Mouse (Mus musculus) heart, embryonic 12.5 days (tissue): ENCODE results near the gene Cd247. TPM values are rescaled to one million over a fixed set of nuclear protein-coding genes. Genes with fewer than 3 reads are reported as not detected.

Experiments used
- ATAC-seq: fragments of 200-750 bp; cut with Nextera tagmentation; 2 replicates; pipeline ENCODE4 v1.8.0; 2017; ENCODE audit warnings: moderate TSS enrichment, moderate library complexity; ENCODE audit not compliant: insufficient number of reproducible peaks, low FRiP score
- H3K27ac ChIP-seq: fragments of 300-500 bp; sonication (generic); 2 replicates; pipeline ENCODE4 v1.5.1; 2016; ENCODE audit warnings: mild to moderate bottlenecking, moderate library complexity; ENCODE audit not compliant: poor library complexity, severe bottlenecking
- H3K27me3 ChIP-seq: fragments of 300-500 bp; sonication (generic); replicated peaks from 2 replicates; pipeline ENCODE4 v1.6.1; 2016; ENCODE audit warnings: mild to moderate bottlenecking, moderate library complexity
- H3K36me3 ChIP-seq: fragments of 300-500 bp; sonication (generic); 2 replicates; pipeline ENCODE4 v1.6.1; 2016; ENCODE audit warnings: mild to moderate bottlenecking, moderate library complexity
- H3K4me1 ChIP-seq: fragments of 300-500 bp; sonication (generic); replicated peaks from 2 replicates; pipeline ENCODE4 v1.6.1; 2016; ENCODE audit warnings: mild to moderate bottlenecking
- H3K4me2 ChIP-seq: fragments of 300-500 bp; sonication (generic); 2 replicates; pipeline ENCODE4 v1.6.1; 2016; ENCODE audit warnings: mild to moderate bottlenecking, moderate library complexity
- H3K4me3 ChIP-seq: fragments of 300-500 bp; sonication (generic); 2 replicates; pipeline ENCODE4 v1.5.1; 2016; ENCODE audit warnings: mild to moderate bottlenecking
- H3K9ac ChIP-seq: fragments of 300-500 bp; sonication (generic); 2 replicates; pipeline ENCODE4 v1.6.1; 2016; ENCODE audit warnings: mild to moderate bottlenecking, moderate library complexity
- H3K9me3 ChIP-seq: fragments of 300-500 bp; sonication (generic); replicated peaks from 2 replicates; pipeline ENCODE4 v1.6.1; 2016; ENCODE audit warnings: mild to moderate bottlenecking, moderate library complexity
- WGBS: fragments of 180-500 bp; shearing (Covaris S2); methylation state at CpG from one replicate; pipeline ENCODE4 v1.1.7; 2016; 5-methylcytosine and 5-hydroxymethylcytosine counted together
- polyA plus RNA-seq: library from polyadenylated mRNA; unstranded; fragments of >200 nt; fragmentation: Nextera tagmentation; extraction: Ambion mirVana; gene quantifications from 2 replicates; pipeline ENCODE4 v1.2.1, GENCODE M21; 2016

Gene Cd247
- polyA plus RNA-seq, 1 experiment from 2014 or later, result 0.38 TPM

DNA sequence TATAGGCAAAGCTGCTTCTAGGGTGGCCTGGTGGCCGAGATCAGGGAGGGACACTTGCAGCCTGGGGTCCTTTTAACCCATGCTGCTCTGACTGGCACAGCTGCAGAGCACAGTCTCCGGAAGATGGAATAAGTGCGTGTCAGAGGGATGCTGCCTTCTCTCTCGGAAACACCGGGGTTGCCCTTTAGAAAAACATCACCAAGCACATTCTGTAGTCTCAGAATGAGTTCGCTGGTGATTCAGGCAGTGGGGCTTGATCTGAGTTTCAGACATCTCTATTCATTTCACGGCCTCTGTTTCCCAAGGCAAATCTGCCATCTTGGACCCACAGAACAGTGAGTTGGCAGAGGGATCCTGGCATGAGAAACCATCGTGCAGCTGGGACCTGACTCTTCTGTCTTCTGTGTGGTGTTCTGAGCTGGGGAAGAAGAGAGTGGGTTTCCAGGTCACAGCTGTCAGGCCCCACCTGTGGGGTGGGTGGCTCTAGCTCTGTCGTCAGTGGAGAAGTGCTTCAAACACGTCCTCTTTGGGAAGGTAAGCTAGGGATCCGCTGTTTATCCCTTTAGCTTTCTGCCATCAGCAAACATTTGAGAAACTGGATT is 13.3 kb downstream of the Cd247 start:
- Histone ChIP-seq H3K27me3 (no peaks in the 10 kb centered on the region), H3K4me2 (no peak overlapping the region), H3K27ac (no peak overlapping the region), H3K9ac (no peak overlapping the region), H3K9me3 (no peaks in the 10 kb centered on the region; the same call in 1 of the 2 replicates), H3K4me3 (no peak overlapping the region), H3K36me3 (no peaks in the 10 kb centered on the region), H3K4me1 (no peaks in the 10 kb centered on the region)
- ATAC-seq, result no peak
- WGBS, result 72% methylated on average over 11 of the region's 11 CpGs

GRCm38 (mm10) chr1:165803107-165803506 is 14.6 kb downstream of the Cd247 start:
- no peaks in the 10 kb centered on the region; the same call in 1 of the 2 replicates for H3K9me3 ChIP-seq
- no peak overlapping the region for H3K4me2 ChIP-seq
- H3K27ac ChIP-seq, result no peak overlapping the region
- no peaks in the 10 kb centered on the region for H3K4me1 ChIP-seq
- ATAC-seq, result no peak
- H3K27me3 ChIP-seq, result 0 out of 2 replicates have a peak, but pooled peaks cover 4% of the 10 kb centered on the region
- 80% methylated on average over 5 of the region's 5 CpGs for WGBS
- no peak overlapping the region for H3K9ac ChIP-seq
- H3K4me3 ChIP-seq, result no peak overlapping the region
- no peaks in the 10 kb centered on the region for H3K36me3 ChIP-seq

GRCm38 (mm10) chr1:165804133-165804532 is 15.7 kb downstream of the Cd247 start:
- Histone ChIP-seq H3K4me1 (no peaks in the 10 kb centered on the region), H3K9ac (no peak overlapping the region), H3K4me3 (no peak overlapping the region), H3K4me2 (no peak overlapping the region), H3K27me3 (0 out of 2 replicates have a peak, but pooled peaks cover 4% of the 10 kb centered on the region), H3K36me3 (no peaks in the 10 kb centered on the region), H3K9me3 (no peaks in the 10 kb centered on the region; the same call in 1 of the 2 replicates), H3K27ac (no peak overlapping the region)
- WGBS, result 81% methylated on average over 4 of the region's 4 CpGs
- no peak for ATAC-seq

- ATAC-seq, result no peak
- 74% methylated on average over 2 of the region's 2 CpGs for WGBS
- H3K9ac ChIP-seq, result no peak overlapping the region
- H3K27me3 ChIP-seq, result peaks cover 4% of the 10 kb centered on the region; the same call in 1 of the 2 replicates
- H3K4me2 ChIP-seq, result no peak overlapping the region
- no peaks in the 10 kb centered on the region for H3K36me3 ChIP-seq
- peaks cover 6% of the 10 kb centered on the region; the same call in 1 of the 2 replicates for H3K4me1 ChIP-seq
- H3K9me3 ChIP-seq, result no peaks in the 10 kb centered on the region
- H3K27ac ChIP-seq, result no peak overlapping the region
- no peak overlapping the region for H3K4me3 ChIP-seq
Measured at GRCm38 (mm10) chr1:165810633-165811032, 22.2 kb downstream of the Cd247 start.

GRCm38 (mm10) chr1:165811170-165811569 is 22.7 kb downstream of the Cd247 start:
- H3K4me3 ChIP-seq, result no peak overlapping the region
- H3K27me3 ChIP-seq, result peaks cover 4% of the 10 kb centered on the region; the same call in 1 of the 2 replicates
- H3K27ac ChIP-seq, result no peak overlapping the region
- H3K9me3 ChIP-seq, result no peaks in the 10 kb centered on the region
- H3K4me2 ChIP-seq, result no peak overlapping the region
- 64% methylated on average over 5 of the region's 5 CpGs for WGBS
- no peak overlapping the region for H3K9ac ChIP-seq
- ATAC-seq, result no peak
- no peaks in the 10 kb centered on the region for H3K36me3 ChIP-seq
- peaks cover 6% of the 10 kb centered on the region; the same call in 1 of the 2 replicates for H3K4me1 ChIP-seq

GRCm38 (mm10) chr1:165812775-165813174 is 24.3 kb downstream of the Cd247 start:
- Histone ChIP-seq H3K4me3 (no peak overlapping the region), H3K9me3 (no peaks in the 10 kb centered on the region), H3K4me2 (no peak overlapping the region), H3K9ac (no peak overlapping the region), H3K36me3 (no peaks in the 10 kb centered on the region), H3K4me1 (peaks cover 16% of the 10 kb centered on the region), H3K27ac (no peak overlapping the region), H3K27me3 (peaks cover 11% of the 10 kb centered on the region; the same call in 1 of the 2 replicates)
- ATAC-seq, result no peak
- 77% methylated on average over 3 of the region's 3 CpGs for whole genome bisulfite sequencing

DNA sequence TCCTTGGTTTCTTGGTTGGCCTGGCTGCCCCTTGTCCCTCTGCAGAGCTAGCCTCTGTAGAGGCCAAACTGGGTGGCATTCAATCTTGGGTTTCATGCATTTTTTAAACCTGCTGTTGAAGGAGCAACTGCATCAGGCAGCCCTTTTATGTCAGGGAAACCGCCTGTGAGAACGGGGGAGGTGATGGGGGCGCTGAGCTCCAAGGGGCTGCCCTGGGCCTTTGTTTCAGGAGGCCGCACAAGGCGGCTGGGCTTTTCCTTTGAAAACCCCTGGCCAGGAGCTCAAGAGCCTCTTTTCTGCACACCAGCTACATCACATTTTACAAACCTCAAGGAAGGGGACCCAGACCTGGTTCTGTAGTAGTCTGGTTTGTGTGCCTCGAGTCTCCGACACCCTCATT is 25.6 kb downstream of the Cd247 start:
- Histone ChIP-seq H3K4me1 (peaks cover 29% of the 10 kb centered on the region), H3K4me3 (no peak overlapping the region), H3K36me3 (no peaks in the 10 kb centered on the region), H3K9ac (no peak overlapping the region), H3K27me3 (peaks cover 11% of the 10 kb centered on the region; the same call in 1 of the 2 replicates), H3K27ac (no peak overlapping the region), H3K4me2 (peak overlapping the region; percentile 8; the same call in 1 of the 2 replicates), H3K9me3 (no peaks in the 10 kb centered on the region)
- no peak for ATAC-seq
- 35% methylated on average over 7 of the region's 7 CpGs for WGBS

DNA sequence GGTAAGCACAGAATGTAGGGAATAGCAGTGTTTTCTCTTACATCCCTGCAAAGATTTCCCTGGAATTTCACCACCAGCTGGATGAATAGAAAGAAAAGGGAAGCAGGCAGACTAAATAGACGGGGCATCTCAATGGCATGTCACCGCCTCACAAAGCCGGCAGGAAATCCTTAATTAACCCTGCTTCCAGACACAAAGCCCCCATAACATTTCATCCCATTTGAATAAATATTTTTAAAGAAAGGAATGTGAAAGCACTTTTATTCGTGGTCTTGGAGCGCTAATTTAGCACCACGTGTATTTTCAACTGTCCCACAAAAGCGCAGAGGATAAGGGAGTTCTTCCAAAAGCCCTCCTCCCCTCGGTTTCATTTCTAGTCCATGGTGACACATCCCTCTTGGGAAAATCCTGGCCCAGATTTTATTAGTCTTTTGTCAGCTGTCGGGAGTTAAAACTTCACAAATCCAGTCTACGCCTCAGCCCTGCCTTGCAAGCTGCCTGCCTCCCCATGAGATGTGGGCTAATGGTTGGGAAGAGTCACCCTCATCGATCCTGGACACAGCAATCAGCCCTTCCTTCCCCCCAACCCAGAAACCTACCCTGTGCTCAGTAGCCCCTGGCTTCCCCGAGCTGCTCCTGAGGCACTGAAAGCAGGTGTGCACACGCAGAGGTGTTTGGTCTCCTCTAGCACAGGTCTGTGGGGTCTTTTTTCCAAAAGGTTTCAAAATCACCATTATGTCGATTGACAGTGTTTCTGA is 26.2 kb downstream of the Cd247 start:
- 49% methylated on average over 14 of the region's 14 CpGs for WGBS
- no peak overlapping the region for H3K27ac ChIP-seq

GRCm38 (mm10) chr1:165816391-165816790 is 27.9 kb downstream of the Cd247 start:
- Histone ChIP-seq H3K9ac (no peak overlapping the region), H3K4me1 (peaks cover 29% of the 10 kb centered on the region), H3K9me3 (no peaks in the 10 kb centered on the region), H3K27ac (no peak overlapping the region), H3K36me3 (no peaks in the 10 kb centered on the region), H3K4me3 (no peak overlapping the region), H3K4me2 (no peak overlapping the region), H3K27me3 (peaks cover 11% of the 10 kb centered on the region; the same call in 1 of the 2 replicates)
- ATAC-seq, result no peak
- WGBS, result 86% methylated on average over 9 of the region's 9 CpGs

More for the DNA sequence above, 26.2 kb downstream of the Cd247 start:
- no peaks in the 10 kb centered on the region for H3K9me3 ChIP-seq
- peaks cover 11% of the 10 kb centered on the region; the same call in 1 of the 2 replicates for H3K27me3 ChIP-seq
- peaks cover 29% of the 10 kb centered on the region for H3K4me1 ChIP-seq
- no peak for ATAC-seq
- H3K36me3 ChIP-seq, result no peaks in the 10 kb centered on the region
- H3K4me2 ChIP-seq, result peak overlapping the region; percentile 8
- H3K9ac ChIP-seq, result no peak overlapping the region
- no peak overlapping the region for H3K4me3 ChIP-seq

- no peak for ATAC-seq
- H3K36me3 ChIP-seq, result no peaks in the 10 kb centered on the region
- peaks cover 29% of the 10 kb centered on the region for H3K4me1 ChIP-seq
- H3K4me2 ChIP-seq, result no peak overlapping the region
- no peak overlapping the region for H3K4me3 ChIP-seq
- no peak overlapping the region for H3K9ac ChIP-seq
- no peaks in the 10 kb centered on the region for H3K9me3 ChIP-seq
- no peak overlapping the region for H3K27ac ChIP-seq
- 46% methylated on average over 9 of the region's 9 CpGs for WGBS
- peaks cover 11% of the 10 kb centered on the region; the same call in 1 of the 2 replicates for H3K27me3 ChIP-seq
Measured at GRCm38 (mm10) chr1:165817264-165817663, 28.8 kb downstream of the Cd247 start.

GRCm38 (mm10) chr1:165818145-165818860 is 29.8 kb downstream of the Cd247 start:
- no peaks in the 10 kb centered on the region for H3K9me3 ChIP-seq
- 23% methylated on average over 8 of the region's 8 CpGs for WGBS
- peak overlapping the region; percentile 23; the same call in 1 of the 2 replicates for H3K4me2 ChIP-seq
- no peak overlapping the region for H3K27ac ChIP-seq
- no peak overlapping the region for H3K4me3 ChIP-seq
- ATAC-seq, result peak; percentile 94
- H3K36me3 ChIP-seq, result no peaks in the 10 kb centered on the region
- no peak overlapping the region for H3K9ac ChIP-seq
- H3K4me1 ChIP-seq, result peaks cover 29% of the 10 kb centered on the region
- peaks cover 11% of the 10 kb centered on the region; the same call in 1 of the 2 replicates for H3K27me3 ChIP-seq
